Mouse (Mus musculus) cerebellum, adult 9-10 months (tissue): ENCODE data around the gene Nav2.

Experiments used
- DNase-seq: peaks from one replicate; pipeline ENCODE4 v3.0.0; 2022

Gene Nav2

DNA sequence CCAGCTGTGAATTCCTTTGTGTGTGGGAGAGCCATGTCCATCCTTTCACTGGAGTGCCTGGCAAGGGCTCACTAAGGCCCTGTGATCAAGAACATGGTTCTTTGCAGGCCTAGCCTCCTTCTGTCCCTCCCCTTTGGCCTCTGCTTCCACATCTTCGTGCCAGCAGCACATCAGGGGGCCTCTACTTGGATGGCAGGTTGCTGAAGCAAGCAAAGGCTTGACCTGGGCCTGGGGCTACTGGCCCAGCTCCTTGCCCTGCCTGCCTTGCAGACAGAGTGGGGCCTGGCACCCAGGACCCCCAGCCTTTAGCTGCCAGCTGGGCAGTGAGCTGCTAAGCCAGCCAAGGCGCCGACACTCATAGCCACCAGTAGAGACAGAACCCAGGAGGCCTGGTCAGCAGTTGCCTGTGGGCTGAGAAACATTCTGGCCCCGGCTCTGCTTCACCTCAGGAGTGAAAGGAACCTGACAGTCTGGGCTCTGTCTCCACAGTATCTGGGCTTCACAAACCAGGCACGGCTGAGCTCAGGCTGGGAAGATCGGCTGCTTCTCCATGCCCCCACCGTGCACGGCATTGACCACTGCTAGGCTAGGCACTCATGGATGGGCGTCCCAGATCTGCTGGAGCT lies 267.4 kb downstream of the Nav2 start:
- DNase-seq, result peak; percentile 72

DNA sequence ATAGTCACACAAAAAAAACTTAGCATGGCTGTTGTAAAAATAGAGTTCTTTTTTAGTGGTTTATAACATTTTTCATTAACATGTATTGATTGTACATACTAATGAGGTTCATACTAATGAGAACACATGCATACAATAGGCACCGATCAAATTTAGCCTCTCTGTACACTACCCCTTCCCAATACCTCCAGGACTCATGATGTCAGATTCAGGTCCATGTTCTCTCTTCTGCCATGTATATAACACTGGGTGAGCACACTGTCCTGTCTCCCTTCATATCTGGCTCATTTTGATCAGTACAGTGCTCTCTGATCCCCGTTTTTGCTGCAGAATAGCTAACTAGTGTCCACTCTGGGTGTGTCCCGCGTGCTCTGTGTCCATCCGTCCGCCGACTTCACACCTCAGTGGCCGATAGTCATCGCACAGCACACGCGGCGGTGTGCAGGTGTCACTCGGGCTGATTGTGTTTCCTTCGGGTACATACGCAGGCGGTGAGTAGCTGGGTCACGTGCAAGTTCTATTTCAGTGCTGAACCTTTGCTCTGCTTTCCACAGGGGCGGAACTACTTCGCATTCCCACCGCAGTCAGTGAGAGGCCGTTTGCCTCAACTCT lies 268.2 kb downstream of the Nav2 start:
- no peak for DNase-seq

DNA sequence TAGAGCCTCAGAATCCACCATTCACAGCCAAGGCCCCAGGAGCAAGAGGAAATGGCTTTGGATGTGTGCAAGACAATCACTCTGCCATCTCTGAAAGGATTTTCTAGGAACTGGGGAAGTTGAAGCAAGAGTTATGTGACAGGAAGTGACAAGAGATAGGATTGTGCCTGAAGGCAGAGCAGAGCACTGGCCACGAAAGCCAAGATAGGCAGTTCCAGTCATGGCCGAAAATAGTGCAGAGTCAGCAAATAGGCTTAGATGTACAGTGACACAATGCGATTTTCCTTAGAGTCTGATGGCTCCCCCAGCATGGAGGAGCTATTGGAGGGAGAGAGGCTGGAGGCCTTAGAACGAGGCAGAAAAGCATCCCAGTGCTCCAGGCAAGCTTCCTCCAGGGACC lies 269.7 kb downstream of the Nav2 start:
- DNase-seq, result no peak

DNA sequence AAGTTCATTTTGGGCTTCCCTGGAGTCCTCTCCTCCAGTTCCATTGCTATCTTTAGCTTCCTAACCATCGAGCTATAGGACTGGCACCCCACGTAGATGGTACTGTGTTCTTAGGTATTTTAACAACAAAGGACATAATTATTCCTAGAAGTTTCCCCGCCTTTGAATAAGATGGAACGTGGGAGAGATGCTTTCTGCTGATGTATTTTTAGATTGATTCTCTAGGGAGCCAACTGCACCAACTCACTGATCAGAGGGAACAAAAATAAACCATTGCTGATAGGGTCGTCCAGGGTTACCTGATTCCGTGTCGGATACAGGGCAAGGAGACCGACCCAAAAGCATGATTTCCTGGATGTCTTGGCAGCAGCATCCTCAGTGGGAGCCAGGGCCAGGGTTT lies 272.5 kb downstream of the Nav2 start:
- no peak for DNase-seq

DNA sequence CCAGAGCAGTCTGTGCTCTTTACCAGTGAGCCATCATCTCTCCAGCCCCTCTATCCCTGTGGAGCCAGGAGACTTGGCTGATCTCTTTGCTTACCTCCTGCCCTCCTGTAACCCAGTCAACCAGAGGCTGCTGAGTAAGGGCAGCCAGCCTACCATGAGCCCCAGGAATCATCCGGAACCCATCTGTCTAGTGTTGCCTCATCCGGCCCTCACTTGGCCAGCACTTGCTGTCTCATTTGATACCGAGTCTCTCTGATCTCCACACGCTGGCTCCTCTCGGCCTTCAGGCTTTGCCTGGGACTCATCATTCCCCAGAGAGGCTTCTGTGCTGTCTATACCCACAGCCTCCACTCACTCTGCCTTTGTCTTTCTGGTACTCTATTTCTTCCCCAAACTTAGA lies 273.9 kb downstream of the Nav2 start:
- peak; percentile 70 for DNase-seq

DNA sequence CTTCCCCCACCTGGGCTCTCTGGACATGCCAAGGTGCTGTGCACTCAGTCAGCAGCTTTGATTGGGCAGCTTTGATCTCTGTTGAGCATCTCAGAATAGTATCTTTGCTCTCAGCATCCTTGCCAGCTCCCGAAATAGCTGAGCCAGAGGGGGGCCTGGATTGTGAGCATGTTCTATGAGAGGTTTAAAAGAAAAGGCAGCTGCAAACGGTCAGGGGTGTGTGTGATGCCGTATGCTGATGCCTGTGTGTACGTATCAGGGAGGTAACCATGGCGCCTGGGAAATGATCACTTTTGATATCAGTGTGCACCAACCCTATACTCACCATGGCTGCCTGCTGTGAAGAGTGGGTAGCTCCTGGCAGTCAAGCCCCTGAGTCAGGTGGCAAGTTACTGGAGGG lies 275.2 kb downstream of the Nav2 start:
- DNase-seq, result peak; percentile 77

DNA sequence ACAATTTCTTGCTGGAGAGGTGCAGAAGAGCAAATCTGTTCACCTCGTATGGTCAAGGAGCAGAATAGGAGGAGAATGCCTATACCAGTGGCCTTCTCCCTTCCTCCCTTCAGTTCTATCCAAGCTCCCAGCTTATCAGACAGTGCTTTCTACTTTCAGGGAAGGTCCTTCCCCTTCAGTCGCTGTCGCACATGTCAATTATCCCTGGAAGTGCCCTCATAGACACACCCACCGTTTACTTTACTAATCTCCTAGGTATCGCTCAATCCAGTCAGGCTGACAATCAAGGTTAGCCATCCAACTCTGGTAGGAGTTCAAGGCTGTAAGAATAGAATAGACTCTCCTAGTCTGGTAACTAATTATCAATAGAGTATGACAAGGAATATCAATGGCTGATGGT lies 277.5 kb downstream of the Nav2 start:
- DNase-seq, result no peak

DNA sequence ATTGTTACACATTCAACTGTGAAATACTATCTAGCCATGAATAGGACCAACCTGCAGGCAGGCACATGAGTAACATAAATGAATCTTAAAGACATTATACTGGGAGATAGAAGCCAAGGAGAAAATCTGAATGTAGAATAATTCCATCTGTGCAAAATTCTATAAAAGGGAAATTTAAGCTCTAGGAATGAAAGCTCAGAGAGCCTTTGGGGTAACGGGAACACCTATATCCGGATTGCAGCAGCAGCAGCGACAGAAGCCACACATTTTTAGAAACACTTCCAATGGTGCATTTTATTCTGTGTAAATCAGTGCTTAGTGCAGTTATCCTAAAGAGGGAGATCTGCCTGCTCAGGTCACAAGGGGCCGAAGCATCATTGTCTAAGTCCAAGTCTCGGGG lies 280.8 kb downstream of the Nav2 start:
- no peak for DNase-seq

DNA sequence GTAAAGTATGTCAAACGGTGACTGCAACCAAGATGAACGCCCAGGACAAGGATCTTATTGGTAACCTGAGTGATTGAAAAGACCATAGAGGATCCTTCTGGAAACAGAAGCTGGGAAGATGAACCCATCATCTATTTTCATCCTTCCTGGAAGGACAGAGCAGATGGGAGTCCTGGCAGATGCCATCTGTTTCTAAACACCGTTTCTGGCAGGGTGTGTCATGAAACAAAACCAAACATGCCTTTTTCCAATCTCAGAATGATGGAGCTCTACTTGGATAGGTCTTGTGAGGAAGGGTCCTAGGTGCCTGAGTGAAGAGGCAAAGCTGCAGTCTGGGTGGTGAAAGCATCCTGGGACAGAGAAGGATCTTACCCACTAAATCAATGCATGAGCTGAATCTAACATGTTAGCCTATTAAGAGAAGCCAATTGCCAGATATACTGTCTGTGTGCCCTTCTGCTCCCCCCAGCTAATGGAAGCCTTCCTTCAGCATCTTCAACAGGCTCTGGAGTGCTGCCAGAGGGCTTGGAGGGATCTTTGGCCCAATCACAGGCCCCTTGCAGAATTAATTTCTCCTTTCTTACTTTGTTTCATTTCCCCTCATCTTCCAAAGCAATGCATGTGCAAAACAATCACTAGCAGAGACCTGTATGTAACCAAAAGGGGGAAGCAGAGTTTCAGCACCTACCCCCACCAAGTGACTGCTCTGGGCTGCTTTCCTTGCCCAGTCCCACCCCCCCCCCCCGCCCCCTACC lies 281.9 kb downstream of the Nav2 start:
- DNase-seq, result peak; percentile 90

DNA sequence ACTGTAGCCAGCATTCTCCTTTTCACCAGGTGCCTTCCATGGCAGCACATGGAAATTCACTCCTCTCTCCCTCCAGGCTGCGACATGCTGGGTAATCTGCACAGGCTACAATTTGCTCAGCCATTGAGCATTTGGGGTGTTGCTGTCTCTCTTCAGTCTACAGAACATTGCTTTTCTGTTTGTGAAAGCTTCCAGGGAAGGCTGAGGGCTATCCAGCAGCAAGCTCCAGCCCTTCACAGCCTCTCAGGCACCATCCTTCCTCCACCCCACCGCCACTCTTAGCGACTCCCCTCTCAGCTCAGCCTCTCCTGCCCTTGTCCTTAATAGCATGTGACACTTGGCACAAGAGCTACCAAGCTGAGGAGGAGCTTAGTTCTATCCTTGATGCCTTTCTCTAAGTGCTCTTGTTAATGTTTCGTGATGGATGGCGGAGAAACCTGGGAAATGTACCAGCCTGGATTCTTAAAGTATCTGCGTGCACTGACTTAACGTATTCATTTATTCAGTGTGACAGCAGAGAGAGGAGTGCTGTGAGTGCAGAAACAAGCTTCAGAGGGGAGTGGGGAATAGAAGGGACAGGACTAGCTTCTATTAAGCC lies 282.7 kb downstream of the Nav2 start:
- peak; percentile 52 for DNase-seq

DNA sequence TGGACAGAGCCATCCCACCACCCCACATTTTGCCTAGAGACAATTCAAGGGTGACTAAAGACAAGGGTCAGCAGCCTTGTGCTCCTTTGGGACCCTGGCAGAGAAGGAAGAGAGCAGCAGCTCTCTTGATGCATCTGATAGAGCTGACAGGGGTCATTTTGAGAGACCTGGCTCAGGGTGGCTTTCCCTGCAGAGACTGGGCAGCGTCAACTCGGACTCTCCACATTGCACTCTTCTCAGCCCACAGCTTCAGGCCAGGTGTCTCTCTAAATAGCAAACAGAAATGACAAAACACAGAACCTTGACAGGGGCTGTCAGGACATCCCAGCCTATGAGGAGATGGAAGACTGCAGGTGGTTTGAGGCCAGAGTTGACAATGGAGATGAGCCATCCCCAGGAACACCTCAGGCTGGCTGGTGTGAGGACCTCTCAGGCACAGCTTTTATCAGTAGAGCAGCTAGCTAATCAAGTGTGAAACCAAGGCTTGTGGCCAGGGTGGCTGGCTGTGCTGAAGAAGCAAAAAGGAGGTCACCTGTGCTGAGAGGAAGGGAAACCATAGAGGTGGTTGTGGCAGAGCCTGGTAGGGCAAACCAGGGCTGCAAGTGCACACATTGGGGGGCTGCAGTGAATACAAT lies 283.7 kb downstream of the Nav2 start:
- DNase-seq, result peak; percentile 55

DNA sequence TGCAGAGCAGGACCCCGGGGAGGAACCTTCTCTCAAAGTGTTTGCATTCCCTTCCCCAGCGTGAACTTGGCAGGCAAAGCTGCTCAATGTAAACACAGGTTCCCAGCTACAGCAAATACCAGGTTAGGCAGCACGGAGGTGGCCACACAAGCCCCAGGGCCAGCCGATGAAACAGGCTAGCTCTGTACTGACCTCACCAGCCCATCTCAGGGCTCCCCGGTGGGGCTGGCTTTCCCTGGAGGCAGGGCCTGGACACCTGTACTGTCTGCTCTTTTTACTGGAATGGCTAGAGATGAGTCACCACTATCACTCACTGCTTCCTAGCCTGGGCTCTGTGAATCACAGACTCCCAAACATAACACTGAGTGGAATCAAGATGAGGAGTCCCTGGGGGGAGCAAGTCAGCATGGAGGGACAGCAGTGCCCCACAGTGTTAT lies 287.2 kb downstream of the Nav2 start:
- DNase-seq, result no peak

DNA sequence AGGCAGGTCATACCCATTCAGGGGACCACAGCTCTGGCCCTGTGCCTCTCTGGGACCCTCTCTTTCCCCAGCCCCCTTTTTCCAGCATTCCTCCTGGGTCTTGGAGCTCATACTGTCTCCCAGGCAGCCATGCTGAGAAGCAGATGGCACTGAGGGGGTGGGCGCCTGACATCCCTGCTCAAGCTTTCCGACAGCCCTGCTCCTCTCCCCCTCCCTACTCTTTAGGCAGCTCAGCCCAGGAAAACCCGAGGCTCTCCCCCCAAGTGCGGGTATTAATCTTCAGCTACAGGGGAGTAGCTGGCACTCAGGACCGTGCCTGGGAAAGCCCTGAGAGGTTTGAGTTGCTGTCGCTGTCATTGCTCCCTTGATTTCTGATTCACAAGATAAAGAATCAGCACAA lies 290.9 kb downstream of the Nav2 start:
- no peak for DNase-seq

DNA sequence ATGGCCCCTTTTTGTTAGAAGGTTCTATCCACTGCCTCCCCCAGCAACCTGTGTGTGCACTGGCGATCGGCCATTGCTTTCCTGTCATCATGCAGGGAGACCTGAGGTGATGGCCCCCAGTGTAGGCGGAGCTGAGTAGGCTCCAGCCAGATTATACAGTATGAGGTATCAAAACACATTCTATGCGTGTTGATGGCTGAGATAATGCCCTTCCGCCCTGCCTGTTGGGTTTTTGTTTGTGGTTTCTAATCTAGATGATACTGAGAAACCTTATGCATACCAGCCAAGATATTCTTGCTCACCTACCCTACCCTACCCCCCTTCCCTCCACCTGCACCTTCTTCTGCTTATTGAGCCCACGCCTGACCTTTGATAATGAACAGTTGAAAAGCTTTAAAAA lies 291.8 kb downstream of the Nav2 start:
- no peak for DNase-seq

DNA sequence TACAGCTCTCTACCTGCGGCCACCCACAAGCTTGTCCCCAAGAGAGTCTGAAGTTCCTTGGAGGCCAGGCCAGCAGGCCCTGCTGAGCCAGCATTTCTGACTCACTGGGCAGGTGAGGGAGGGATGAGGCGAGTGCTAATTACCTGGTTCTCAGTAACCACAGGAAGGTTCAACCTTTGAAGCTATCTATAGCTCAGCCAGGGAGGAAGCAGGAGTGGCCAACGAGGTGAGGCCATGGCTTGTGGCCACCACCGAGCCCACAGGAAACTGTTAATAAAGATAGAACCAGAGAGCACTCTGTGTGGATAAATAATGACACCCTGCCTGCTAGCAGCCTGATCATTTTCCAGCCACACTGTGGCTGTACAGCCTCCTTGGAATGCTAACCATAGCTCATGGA lies 294.5 kb downstream of the Nav2 start:
- no peak for DNase-seq

DNA sequence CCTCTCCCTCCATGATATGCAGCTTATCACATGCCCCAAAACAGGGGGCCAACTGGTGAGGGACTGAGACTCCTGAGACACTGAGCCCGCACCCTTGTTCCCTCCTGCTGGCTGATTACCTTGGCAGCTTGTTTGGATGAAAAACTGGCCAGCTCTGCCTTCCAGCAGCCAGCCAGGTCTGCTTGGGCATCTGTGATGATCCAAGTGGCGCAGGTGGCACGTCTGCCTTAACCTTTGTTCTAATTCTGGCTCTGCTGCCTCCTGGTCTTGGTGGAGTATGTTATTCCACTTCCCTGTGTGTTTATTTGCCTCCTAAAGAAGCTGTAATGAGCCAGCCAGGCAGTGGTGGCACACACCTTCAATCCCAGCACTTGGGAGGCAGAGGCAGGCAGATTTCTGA lies 296.3 kb downstream of the Nav2 start:
- DNase-seq, result peak; percentile 71

DNA sequence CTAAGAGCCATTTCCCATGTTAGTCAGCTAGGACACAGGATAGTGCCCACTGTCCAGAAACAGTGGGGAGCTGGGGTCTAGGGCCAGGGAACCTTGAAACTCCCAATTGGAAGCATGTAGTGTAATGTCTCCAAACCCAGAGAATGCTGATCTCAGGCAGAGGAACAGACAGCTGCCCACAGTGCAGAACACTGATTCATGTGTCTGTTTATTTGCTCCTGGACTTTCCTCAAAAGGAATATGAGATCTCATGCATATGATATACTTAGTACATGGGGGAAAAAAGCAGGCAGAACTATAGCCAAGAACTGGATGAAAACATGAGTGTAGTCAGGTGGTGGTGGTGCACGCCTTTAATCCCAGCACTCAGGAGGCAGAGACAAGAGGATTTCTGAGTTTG lies 297.0 kb downstream of the Nav2 start:
- peak; percentile 9 for DNase-seq

DNA sequence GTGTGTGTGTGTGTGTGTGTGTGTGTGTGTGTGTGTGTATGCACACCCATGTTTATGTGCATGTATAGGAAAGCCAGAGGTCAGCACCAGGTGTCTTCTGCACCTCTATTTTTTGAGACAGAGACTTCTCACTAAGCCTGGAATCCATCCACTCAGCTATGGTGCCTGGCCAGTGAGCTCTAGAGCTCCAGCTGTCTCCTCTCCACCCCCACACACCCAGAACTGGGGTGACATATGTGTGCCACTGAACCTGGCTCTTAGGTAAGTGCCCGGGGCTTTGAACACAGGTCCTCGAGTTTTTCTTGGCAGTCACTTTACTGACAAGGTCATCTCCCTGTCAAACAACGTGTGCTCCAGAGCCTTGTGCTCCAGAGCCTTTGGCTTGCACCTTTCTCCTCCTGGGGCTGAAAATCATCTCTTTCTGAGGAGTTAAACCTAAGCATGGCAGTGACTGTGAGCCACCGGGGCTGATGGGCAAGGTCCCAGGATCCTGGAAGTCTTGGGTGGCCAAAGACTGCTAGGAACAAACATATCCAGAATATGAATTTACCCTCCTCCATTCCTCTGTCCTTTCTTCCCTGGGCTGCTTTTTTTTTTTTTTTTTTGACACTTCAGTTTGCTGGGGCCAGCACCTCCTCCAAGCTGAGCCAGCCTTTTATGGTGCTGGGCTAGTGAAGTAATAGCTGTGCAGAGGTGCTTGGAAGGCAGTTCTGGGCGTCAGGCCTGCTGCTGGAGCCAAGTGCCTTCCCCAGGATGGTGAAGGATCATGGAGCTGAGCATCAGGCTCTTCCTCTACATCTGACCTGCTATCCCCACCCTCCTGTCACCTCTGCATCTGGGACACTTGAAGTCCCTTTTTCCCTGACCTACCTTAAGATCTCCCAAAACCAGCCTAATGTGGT lies 298.5 kb downstream of the Nav2 start:
- peak; percentile 26 for DNase-seq

DNA sequence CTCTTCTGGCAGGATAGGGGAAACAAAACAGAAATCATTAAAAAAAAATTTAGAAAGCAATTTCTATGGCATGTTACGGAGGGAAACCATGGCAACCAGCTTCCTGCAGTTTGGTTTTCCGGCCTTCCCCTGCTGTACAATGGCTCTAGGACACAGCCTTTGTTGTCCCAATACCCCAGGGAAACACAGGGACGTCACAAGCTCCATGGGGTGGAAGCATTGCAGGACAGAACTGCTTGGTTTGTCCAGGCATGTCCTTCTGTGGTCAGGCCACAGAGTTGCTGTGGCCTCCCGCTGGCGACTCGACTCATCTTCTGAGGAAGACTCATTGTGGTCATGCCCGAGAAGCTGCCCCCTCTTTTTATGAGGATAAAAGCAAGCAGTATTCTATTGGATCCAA lies 301.0 kb downstream of the Nav2 start:
- DNase-seq, result peak; percentile 4

DNA sequence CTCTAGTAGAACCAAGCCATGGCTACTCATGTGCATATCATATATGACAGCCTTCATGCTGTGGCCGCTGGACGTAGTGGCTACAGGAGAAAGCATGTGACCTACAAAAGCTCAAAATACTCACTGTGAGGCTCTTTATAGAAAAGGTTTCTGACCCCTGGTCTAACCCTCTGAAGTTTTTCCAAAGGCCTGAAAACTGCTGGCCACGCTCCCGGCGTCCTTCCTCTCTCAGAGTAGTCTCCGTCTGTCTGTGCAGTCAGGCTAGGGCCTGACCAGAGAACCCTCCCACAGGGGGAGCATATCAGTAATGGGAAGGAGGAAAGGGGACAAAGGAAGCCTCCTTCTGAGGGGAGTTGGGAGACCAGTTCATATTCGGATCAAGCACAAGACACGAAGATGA lies 302.2 kb downstream of the Nav2 start:
- DNase-seq, result no peak

DNA sequence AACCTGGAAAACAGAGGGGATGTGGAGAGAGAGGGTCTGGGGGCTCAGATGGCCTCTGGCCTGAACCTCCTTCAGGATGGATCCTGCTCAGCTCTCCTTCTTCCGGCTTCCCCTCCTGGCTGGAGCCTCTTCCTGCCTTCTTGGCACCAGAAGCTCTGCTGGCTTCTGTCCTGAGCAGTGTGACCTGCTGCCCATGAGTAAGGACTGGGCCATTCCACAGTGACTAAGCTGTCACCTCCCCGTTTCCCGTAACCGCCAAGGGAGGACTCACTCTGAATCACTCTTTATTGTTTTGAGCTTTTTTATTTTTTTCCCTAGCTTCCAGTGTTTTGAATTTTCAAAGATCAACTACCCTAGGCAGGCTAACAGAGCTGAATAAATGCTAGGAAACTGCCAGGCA lies 304.5 kb downstream of the Nav2 start:
- DNase-seq, result peak; percentile 57

DNA sequence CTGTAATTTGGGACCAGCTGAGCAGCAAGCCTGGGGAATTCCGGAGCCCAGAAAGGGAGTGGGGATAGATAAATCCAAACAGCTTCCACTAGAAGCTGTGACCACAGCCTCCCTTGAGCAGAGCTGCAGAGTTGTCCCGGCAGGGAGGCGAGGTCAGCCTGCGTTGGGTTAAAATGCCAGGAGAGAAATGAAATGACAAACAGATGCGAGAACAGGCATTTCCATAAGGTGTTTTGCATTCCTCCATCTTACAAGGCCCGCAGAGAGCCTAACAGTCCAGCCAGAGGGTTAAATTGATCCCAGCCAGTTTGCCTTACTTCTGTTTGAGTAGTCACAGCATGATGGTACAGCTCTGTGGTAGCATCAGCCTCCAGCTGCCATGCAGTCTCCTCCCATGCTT lies 309.3 kb downstream of the Nav2 start:
- no peak for DNase-seq
